Mouse (Mus musculus) liver, postnatal 0 days (tissue): ENCODE data around the gene P2ry14. TPM values are rescaled to one million over a fixed set of nuclear protein-coding genes. Genes with fewer than 3 reads are reported as not detected.
A peak's percentile ranks its signal among the peaks of the same experiment; 100 is the strongest.

Source experiments
- ATAC-seq: fragments of 200-750 bp; cut with Nextera tagmentation; 2 replicates; pipeline ENCODE4 v1.8.0; 2017; ENCODE audit warnings: mild to moderate bottlenecking, moderate library complexity
- DNase-seq: peaks from one replicate; pipeline ENCODE4 v3.0.0-alpha.2; 2016
- H3K27ac ChIP-seq: fragments of 300-500 bp; sonication (generic); 2 replicates; pipeline ENCODE4 v1.5.1; 2014; ENCODE audit warnings: antibody characterized with exemption, moderate library complexity, mild to moderate bottlenecking, low read depth
- H3K27me3 ChIP-seq: fragments of 300-500 bp; sonication (generic); 2 replicates; pipeline ENCODE4 v1.6.1; 2014; ENCODE audit warnings: low read length, control low read depth, mixed read lengths; ENCODE audit not compliant: insufficient read depth
- H3K36me3 ChIP-seq: fragments of 300-500 bp; sonication (generic); replicated peaks from 2 replicates; pipeline ENCODE4 v1.6.1; 2014; ENCODE audit warnings: mild to moderate bottlenecking, control low read depth, low read length, moderate library complexity, mixed read lengths; ENCODE audit not compliant: insufficient read depth
- H3K4me1 ChIP-seq: fragments of 300-500 bp; sonication (generic); 2 replicates; pipeline ENCODE4 v1.6.1; 2014; ENCODE audit warnings: antibody characterized with exemption, mild to moderate bottlenecking, control low read depth; ENCODE audit not compliant: insufficient read depth
- H3K4me2 ChIP-seq: fragments of 300-500 bp; sonication (generic); 2 replicates; pipeline ENCODE4 v1.6.1; 2014; ENCODE audit warnings: low read depth, mild to moderate bottlenecking, low read length, moderate library complexity, mixed read lengths
- H3K4me3 ChIP-seq: fragments of 300-500 bp; sonication (generic); 2 replicates; pipeline ENCODE4 v1.5.1; 2014; ENCODE audit warnings: low read depth, low read length
- H3K9ac ChIP-seq: fragments of 300-500 bp; sonication (generic); replicated peaks from 2 replicates; pipeline ENCODE4 v1.6.1; 2014; ENCODE audit warnings: mild to moderate bottlenecking, moderate library complexity
- H3K9me3 ChIP-seq: fragments of 300-500 bp; sonication (generic); 2 replicates; pipeline ENCODE4 v1.6.1; 2016; ENCODE audit warnings: mild to moderate bottlenecking, control low read depth, low read length, mixed read lengths
- CTCF ChIP-seq: sonication (generic); IDR thresholded peaks from 2 replicates; pipeline ENCODE4 v1.5.1; 2016; ENCODE audit warnings: antibody characterized with exemption, low read depth
- EP300 ChIP-seq: IDR thresholded peaks from 2 replicates; pipeline ENCODE4 v1.6.1; 2016; ENCODE audit warnings: antibody characterized with exemption, low read depth, mild to moderate bottlenecking
- WGBS: fragments of 180-500 bp; shearing (Covaris S2); extraction: QIAGEN DNeasy Blood & Tissue Kit; methylation state at CpG from one replicate; pipeline ENCODE4 v1.1.7; 2014; ENCODE audit not compliant: insufficient replicate concordance; 5-methylcytosine and 5-hydroxymethylcytosine counted together
- polyA plus RNA-seq: library from polyadenylated mRNA; unstranded; fragments of >200 nt; fragmentation: Nextera tagmentation; extraction: Ambion mirVana; gene quantifications from 2 replicates; pipeline ENCODE4 v1.2.1, GENCODE M21; 2015

P2ry14 gene
- polyA plus RNA-seq, 1 experiment from 2014 or later = 9.4 TPM

DNA sequence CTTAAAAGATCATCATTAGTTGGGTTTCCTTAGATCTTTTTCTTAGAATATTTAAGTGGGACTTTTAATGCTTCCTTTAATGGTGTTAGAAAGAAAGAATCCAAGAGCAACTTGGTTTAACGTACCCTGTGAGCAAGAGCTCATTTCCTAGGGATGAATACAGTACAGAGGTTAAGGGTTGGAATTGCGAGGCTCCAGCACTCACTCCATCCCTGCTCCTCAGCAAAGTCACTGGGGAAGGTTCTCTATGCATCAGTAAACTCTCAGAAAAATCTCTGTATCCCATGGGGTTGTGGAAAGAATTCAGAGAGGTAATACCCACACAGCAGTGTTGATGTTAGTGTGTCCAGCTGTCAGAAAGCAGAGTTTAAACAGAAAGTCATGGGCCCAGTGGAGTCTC, 13.3 kb downstream of the P2ry14 start:
- no peak overlapping the region for H3K9ac ChIP-seq
- H3K27me3 ChIP-seq = no peaks in the 10 kb centered on the region
- WGBS = 74% methylated on average over 2 of the region's 2 CpGs
- H3K4me2 ChIP-seq = no peak overlapping the region
- H3K4me3 ChIP-seq = no peak overlapping the region
- H3K36me3 ChIP-seq = no peaks in the 10 kb centered on the region
- H3K4me1 ChIP-seq = no peaks in the 10 kb centered on the region
- no peaks in the 10 kb centered on the region for H3K9me3 ChIP-seq
- DNase-seq (no peak), ATAC-seq (no peak)
- no peak overlapping the region for H3K27ac ChIP-seq
- TF ChIP-seq CTCF (no peak), EP300 (no peak)

DNA sequence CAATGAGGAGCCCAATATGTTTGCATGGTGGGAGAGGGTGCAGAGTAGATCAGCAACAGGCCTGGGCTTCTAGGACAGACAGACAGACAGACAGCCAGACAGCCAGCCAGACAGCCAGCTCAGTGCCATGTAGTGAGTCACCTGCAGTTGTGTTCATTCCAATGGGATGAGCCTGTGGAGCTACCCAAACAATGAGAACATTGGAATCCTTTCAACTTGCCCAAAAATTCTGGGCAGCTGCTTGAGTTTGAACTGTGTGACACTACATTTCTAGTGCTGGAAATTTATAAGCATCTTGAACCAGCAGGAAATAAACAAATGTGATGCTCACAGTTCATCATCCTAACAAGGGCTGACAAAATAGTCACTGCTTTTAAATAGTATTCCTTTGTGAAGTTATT, 13.8 kb downstream of the P2ry14 start:
- H3K4me1 ChIP-seq = no peaks in the 10 kb centered on the region

DNA sequence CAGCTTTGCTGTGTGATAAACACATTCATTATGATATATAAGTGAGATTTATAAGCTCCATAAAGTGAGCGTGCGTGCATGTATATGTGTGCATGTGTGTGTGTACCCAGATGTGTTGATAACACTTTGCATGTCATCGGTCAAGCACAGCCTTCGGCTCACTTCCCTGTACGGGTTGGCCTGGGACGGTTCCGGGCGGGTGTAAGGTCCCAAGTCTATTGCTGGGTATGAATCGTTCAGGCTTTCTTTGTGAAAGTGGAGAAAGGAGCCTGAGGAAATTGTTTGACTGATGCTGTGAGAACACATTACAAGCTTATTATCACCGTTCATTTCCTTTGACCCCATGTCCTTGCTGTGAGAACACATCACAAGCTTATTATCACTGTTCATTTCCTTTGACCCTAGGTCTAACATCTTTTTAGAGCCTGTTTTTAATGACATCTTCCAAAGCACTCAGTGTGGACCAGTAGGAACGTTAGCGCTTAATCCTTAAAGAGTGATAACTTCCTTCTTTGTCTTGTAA, 14.4 kb downstream of the P2ry14 start:
- 75% methylated on average over 12 of the region's 12 CpGs for WGBS
- no peak overlapping the region for H3K9ac ChIP-seq
- peak; percentile 40; the same call in 1 of the 2 replicates for TF ChIP-seq EP300
- TF ChIP-seq CTCF = no peak
- no peaks in the 10 kb centered on the region for H3K27me3 ChIP-seq
- H3K4me3 ChIP-seq = no peak overlapping the region
- H3K27ac ChIP-seq = no peak overlapping the region; the same call in 1 of the 2 replicates
- H3K9me3 ChIP-seq = no peaks in the 10 kb centered on the region
- no peak for ATAC-seq
- no peaks in the 10 kb centered on the region for H3K36me3 ChIP-seq
- no peak overlapping the region for H3K4me2 ChIP-seq
- no peaks in the 10 kb centered on the region for H3K4me1 ChIP-seq
- no peak for DNase-seq

More for the DNA sequence above, 13.8 kb downstream of the P2ry14 start:
- Histone ChIP-seq H3K4me3 (no peak overlapping the region), H3K9ac (no peak overlapping the region), H3K27me3 (no peaks in the 10 kb centered on the region), H3K9me3 (no peaks in the 10 kb centered on the region), H3K4me2 (no peak overlapping the region), H3K36me3 (no peaks in the 10 kb centered on the region), H3K27ac (no peak overlapping the region)
- TF ChIP-seq CTCF = no peak
- TF ChIP-seq EP300 = no peak
- no peak for DNase-seq
- ATAC-seq = no peak

DNA sequence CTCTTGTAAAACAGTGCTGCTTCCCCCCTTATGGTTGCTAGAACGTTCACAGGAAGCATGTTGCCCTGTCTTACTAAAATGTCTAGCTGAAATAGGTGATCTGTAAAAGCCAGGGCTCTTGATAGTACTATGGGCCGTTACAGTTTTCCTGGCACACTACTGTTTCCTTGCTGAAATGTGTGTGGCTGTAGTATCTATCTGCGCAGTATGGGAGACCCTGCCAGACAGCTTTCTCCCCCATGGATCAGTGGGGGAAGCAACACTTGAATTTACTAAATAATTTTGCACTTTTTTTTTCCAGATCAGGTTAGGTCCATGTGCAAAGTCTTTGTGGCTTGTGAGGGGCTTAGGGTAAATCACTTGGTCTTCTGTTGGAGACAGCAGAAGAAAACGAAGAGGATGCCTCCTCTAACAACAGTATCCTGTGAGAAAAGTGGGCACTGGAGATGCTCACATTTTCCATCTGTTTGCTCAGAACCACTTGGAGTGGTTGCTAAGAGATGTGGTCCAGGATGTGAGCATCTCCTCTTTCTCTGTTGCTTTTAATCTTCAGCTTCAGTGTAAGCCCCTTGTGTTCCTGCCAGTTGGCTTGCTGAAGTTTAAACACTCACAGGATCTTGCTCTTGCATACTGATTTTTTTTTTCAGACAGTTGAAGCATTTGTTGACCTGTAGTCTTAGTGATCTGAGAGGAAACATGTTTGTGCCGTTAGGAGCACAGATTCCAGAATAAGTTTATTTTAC, 17.3 kb downstream of the P2ry14 start:
- Histone ChIP-seq H3K9me3 (no peaks in the 10 kb centered on the region), H3K4me1 (0 out of 2 replicates have a peak, but pooled peaks cover 4% of the 10 kb centered on the region), H3K27me3 (no peaks in the 10 kb centered on the region), H3K4me3 (no peak overlapping the region), H3K4me2 (no peak overlapping the region), H3K9ac (no peak overlapping the region), H3K36me3 (no peaks in the 10 kb centered on the region), H3K27ac (no peak overlapping the region)
- WGBS = 66% methylated on average over 5 of the region's 5 CpGs
- ATAC-seq (no peak), DNase-seq (no peak)
- TF ChIP-seq EP300 = no peak
- TF ChIP-seq CTCF = no peak

DNA sequence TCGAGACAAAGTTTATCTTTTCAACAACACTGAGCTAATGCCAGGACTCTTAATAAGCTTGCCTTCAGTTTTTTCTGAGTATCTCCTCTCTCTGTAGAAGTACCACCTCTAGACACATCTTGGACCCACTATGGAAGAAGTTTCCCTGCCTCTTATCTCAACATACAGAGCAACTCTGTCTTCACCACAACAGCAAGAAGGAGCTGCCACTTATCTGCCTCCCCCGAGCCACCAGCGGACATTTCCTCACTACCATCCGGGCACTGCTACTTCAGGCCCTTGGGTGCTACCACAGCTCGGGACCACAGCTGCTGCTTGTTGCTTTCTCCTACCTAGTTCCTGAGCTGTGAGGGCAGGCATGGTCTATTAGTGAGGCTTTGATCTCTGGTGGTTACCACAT, 20.2 kb downstream of the P2ry14 start:
- Histone ChIP-seq H3K27ac (no peak overlapping the region), H3K4me2 (no peak overlapping the region), H3K4me1 (0 out of 2 replicates have a peak, but pooled peaks cover 4% of the 10 kb centered on the region), H3K9me3 (no peaks in the 10 kb centered on the region), H3K36me3 (no peaks in the 10 kb centered on the region), H3K9ac (no peak overlapping the region), H3K4me3 (no peak overlapping the region), H3K27me3 (no peaks in the 10 kb centered on the region)
- ATAC-seq (peak; percentile 35), DNase-seq (no peak)
- 39% methylated on average over 5 of the region's 5 CpGs for WGBS
- TF ChIP-seq CTCF (no peak), EP300 (peak; percentile 25; the same call in 1 of the 2 replicates)

DNA sequence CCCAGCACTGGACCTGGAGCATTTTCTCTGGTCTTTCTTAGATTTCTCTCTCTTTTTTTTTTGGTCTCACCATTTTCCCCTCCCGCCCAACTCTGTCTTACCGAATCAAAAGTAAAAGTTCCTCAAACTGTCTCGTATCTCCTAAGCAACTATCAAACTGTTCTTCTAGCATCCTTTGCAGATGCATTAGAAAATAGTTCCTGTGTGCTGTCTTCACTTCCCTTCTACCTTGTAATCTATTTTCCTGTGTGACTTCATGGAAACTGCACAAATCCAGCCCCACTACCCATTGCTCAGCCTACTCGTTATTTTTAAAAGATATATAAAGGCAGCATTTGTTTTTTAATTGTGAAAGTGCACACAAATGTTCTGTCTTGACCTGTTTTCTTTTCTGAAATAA, 21.5 kb downstream of the P2ry14 start:
- WGBS = 63% methylated on average over 4 of the region's 4 CpGs
- Histone ChIP-seq H3K27ac (no peak overlapping the region), H3K36me3 (no peaks in the 10 kb centered on the region), H3K4me2 (no peak overlapping the region), H3K9me3 (no peaks in the 10 kb centered on the region), H3K9ac (no peak overlapping the region), H3K27me3 (no peaks in the 10 kb centered on the region), H3K4me3 (no peak overlapping the region), H3K4me1 (0 out of 2 replicates have a peak, but pooled peaks cover 4% of the 10 kb centered on the region)
- no peak for DNase-seq
- TF ChIP-seq EP300 = no peak
- no peak for TF ChIP-seq CTCF
- ATAC-seq = no peak
